Mouse (Mus musculus): Measurements from ENCODE around the gene Gja1.

Gene Gja1

DNA sequence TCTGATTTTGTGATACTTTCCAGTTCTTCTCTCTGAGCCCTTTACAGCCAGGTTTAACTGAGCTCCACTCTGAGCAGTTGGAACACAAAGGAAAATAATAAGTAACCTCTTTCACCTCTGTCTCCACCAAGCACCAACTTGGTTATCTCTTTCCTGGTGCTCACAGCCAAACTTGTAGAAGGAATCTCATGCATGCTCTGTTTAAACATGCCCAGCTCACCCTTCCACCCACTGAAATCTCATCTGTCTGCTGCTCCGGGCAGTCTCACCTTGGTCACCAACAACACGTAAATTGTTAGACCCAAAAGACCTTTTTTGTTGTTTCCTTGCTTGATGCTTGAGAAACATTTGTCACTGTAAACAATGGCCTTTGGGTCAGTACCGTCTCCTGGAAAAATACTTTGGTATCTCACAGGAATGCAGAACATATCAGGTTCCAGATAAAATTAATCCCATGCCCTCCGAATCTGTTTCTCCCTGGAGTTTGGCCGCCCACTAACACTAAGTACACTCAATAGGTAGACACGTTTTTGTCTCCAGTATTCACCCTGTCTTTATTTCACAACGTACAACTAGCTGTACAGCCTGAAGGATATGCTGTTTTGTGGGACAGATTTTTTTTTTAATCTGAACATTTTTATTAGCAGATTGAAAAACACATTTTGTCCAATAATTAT lies 38.9 kb downstream of the Gja1 start:
- in situ Hi-C loops (cut with MboI, MseI): no loop called here

DNA sequence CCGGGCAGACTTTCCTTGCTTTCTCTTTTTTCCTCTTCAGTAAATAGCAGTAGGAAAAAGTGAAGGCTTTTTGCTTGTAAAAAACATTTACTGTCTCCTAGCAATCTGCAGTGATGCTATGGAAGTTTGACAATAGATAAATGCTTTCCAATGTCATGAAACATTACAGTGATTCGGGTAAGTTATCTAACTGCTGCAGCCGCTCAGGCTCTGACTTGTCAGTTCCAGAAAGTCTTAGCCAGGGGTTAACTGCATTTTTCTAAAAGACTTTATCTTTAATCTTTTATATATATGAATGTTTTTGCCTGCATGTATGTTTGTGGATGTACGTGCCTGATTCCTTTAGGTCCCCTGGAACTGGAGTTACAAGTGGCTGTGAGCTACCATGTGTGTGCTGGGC lies 45.4 kb downstream of the Gja1 start:
- in situ Hi-C loops (cut with MboI, MseI): no loop called here

DNA sequence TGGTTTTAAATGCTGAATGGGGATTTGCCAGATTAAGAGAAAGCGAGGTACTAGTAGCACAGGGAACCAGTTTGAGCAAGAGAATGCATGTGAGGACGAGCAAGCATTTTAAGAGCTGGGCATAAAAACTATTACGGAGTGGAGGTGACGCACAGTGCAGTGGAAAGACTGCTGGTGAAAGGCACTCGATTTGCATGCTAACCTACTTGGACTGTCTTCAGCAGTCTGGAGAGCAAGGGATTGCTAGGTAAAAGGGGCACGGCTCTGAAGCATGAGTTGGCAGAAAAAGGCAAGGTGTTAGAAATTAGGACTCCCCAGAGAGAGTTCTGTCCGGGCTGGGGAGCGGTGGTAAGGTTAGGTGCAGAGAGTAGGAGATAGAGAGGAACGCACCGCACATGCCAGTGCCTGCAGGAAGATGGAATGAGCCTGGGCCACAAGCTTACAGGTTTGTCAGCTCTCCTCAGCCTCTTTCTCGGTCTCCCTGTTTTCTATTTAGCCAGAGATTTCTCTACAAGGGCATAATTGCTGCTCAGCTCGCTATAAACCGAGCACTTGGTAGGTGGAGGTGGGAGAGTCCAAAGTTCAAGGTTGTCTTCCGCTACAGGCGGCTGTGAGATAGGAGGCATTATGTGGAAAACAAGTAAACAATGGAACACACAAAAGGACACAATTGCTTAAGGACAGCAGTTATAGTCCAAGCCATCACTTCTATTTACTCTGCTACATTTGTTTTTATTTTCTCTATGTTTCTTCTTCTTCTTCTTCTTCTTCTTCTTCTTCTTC lies 48.1 kb downstream of the Gja1 start:
- in situ Hi-C loops (cut with MboI, MseI): no loop called here

- in situ Hi-C loops (cut with MboI, MseI): no loop called here
Observed at GRCm38 (mm10) chr10:56426369-56426768, 49.2 kb downstream of the Gja1 start.

GRCm38 (mm10) chr10:56427382-56427781 lies 50.3 kb downstream of the Gja1 start:
- in situ Hi-C loops (cut with MboI, MseI): no loop called here

- in situ Hi-C loops (cut with MboI, MseI): no loop called here
Observed at GRCm38 (mm10) chr10:56427827-56428226, 50.7 kb downstream of the Gja1 start.

DNA sequence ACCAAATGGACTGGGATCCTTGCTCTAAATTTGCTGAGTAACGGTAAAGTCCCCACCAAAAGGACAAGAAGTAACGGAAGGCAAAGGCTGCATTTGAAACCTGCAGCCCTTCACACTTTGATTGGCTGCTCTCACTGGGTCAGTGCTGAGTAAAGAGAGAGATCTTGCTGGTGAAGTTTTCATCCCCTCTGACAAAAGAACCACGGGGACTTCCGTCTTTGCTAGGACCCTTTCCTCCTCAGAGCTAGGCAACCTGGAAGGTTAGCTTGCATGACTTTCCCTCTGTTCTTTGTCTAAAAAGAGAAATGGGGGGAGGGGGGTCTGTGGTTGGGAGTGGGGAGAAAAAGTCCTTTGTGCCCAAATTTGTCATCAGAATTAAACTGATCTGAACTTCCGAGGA lies 51.9 kb downstream of the Gja1 start:
- in situ Hi-C loops (cut with MboI, MseI): no loop called here

DNA sequence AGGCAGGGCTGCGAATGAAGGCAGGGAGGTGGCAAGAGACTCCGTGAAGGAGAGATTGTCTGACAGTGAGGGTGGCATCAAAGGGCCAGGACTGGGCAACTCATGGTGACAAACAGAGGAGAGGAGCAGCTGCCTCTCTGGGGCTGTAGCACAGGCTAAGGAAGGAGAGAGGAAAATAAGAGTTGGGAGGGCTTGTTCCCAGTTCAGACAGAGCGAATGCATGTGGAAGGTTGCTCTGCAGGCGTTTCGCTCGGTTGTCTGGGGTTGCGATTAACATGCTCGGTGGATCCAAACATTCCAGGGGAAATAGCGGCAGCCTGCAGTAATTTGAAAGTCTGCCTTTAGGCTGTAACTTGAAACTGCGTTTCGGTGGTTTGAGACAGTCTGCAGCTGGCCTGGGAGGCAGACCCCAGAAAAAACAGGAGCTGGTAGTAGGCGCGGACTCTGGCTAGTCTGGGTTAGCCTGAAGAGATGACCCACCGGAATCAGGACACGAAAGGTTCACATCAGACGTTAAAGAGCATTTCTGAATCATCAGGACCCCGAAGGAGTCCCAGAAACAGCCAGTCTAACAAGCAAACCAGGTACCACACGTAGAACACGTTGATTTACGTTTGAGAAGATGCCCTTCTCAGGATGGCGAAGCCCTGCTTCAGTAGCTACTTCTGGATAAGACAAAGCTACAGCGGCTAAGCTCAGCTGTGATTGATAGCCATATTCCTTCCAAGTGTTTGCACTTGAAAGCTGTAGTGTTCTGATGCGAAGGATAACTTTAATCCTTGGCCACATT lies 54.7 kb downstream of the Gja1 start:
- in situ Hi-C loops (cut with MboI, MseI): loop anchor here (10.0 kb wide), 1 partner anchor 1977 kb away; no protein-coding TSS in a partner anchor

GRCm38 (mm10) chr10:56432390-56432709 lies 55.2 kb downstream of the Gja1 start:
- in situ Hi-C loops (cut with MboI, MseI): loop anchor here (10.0 kb wide), 1 partner anchor 1978 kb away; no protein-coding TSS in a partner anchor

DNA sequence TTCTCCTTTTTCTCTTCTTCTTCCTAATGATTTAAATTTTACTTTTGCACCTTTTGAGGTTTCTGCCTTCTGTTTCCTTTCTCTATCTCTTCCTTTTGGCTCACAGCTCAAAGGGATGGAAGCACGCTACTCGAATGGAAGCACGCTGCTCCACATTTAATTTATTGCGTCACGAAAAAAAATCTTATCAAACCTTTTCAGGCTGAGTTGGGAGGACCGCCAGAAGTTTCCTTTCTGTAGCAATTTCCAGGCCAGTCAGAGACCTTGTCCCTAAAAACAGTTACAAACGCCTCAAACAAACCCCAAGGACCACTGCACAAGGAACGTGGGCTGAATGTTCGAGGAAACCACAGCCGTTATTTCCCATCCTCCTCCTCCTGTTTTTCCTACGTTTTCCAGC lies 60.2 kb downstream of the Gja1 start:
- in situ Hi-C loops (cut with MboI, MseI): loop anchor here (10.0 kb wide), 1 partner anchor 1982 kb away; no protein-coding TSS in a partner anchor

- in situ Hi-C loops (cut with MboI, MseI): loop anchor here (10.0 kb wide), 1 partner anchor 1985 kb away; no protein-coding TSS in a partner anchor
Observed at GRCm38 (mm10) chr10:56439638-56440037, 62.5 kb downstream of the Gja1 start.

- in situ Hi-C loops (cut with MboI, MseI): no loop called here
Observed at GRCm38 (mm10) chr10:56444457-56444856, 67.3 kb downstream of the Gja1 start.

GRCm38 (mm10) chr10:56449030-56449429 lies 71.9 kb downstream of the Gja1 start:
- in situ Hi-C loops (cut with MboI, MseI): no loop called here

Measured in regulatory T cell (primary cell).